Mouse (Mus musculus) adrenal gland, adult (tissue): ENCODE results near the gene Prr12.
"Not testable (repeated sequence)": the region's sequence is repeated elsewhere in the genome, so short reads cannot be mapped to it uniquely, and the experiment has no call there.

ENCODE experiments used
- DNase-seq, 2 experiments: peaks; one replicate each; pipeline ENCODE4 v3.0.0; 2022 to 2023; ENCODE audit warnings: low spot score in 1 of 2; ENCODE audit not compliant: inconsistent age in 2 of 2

Prr12 gene

DNA sequence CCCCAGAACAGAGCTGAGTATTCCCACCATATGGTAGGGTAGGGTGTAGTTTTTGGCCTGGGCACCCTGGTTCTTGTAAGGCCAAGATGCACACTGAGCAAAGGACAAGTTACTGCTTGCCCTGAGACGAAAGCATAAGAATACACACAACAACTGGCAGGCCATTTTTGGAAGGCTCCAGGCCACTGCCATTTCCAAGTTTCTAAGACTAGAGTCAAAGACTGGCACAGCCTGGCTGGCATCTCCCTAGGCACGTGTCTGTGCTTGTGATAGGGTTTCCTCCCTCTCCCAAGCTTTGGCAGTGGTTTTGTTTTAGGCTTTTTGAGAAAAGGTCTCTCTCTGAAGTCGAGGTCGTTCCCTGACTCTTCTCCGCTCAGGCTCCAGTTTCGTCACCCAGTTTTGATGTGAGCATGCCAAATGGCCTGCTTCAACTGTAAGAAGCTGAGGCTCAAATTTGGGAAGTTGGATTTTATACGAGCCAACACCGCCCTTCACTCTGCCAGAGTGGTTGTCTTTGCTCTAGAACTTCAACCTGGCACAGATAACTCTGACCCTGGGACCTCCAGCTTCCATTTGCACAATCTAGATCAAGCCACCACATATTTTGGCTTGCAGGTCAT, 27.0 kb downstream of the Prr12 start:
- DNase-seq, result peak; percentile 76 to 91

DNA sequence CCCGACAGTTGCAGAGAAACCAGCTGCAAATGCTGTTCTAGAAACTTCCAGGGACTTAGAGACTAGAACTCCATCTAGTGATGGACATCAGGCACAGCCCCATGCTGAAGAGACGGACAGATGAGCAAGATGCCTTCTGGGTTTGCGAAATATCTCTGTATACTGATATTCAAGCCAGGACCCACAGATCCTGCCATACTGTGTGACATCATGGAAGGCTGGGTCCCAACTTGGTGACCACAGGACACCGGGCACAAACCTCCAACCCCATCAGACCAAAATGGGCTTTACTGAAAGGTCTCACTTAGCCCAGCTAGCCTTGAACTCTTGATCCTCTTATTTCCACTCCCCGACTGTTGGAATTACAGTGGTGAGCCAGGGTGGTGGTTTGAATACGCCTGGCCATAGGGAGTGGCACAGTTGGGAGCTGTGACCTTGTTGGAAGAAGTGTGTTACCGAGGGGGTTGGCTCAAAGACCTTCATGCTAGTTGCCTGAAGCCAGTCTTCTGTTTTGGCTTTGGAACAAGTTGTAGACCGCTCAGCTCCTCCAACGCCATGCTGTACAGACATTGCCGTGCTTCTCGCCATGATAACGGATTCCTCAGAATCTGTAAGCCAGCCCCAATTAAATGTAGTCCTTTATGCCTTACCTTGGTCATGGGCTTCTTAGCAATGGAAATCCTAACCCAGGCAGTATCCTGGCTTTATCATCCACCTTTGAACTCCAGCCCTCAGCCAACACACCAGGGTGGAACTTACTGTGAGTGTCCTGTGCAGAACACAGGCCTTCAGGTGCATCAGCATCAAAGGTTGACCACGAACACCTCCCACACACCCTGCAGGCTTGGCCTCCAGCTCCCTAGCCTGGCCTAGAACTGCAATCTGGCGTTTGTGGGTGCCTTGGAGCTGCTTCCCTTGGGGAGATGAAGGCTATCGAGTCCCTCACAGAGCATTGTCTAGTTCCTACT, 28.1 kb downstream of the Prr12 start:
- peak in 1 of 2 experiments; percentile 74 for DNase-seq

GRCm38 (mm10) chr7:45023711-45024110, 29.0 kb downstream of the Prr12 start:
- not testable (repeated sequence) for DNase-seq

GRCm38 (mm10) chr7:45020225-45020624, 32.5 kb downstream of the Prr12 start:
- DNase-seq, result peak in 1 of 2 experiments; percentile 50

DNA sequence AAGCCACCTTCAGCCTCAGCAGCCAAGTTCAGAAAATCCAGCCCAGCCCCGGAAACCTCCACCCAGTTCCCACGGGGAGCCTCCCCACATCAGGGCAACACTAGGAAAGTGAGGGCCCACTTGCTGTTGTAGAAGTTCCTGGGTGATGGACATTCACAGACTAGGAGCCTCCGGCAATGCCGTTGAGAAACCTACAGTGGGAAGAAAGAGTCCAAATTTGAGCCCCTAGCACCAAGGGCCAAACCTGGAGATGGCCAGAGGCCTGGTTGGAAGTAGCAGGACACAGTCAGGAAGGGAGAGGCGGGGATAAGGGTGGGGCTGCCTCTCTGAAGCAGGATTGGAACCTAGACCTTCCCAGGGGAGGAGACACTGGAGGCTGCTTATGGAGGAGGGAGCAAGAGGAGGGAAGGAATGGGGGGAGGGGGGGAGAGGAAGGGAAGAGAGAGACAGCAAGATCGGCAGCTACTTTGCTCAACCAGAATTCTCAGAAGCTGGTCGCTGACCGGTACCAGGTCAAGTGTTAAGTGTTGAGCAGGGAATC, 33.6 kb downstream of the Prr12 start:
- DNase-seq, result peak; percentile 81 to 90

DNA sequence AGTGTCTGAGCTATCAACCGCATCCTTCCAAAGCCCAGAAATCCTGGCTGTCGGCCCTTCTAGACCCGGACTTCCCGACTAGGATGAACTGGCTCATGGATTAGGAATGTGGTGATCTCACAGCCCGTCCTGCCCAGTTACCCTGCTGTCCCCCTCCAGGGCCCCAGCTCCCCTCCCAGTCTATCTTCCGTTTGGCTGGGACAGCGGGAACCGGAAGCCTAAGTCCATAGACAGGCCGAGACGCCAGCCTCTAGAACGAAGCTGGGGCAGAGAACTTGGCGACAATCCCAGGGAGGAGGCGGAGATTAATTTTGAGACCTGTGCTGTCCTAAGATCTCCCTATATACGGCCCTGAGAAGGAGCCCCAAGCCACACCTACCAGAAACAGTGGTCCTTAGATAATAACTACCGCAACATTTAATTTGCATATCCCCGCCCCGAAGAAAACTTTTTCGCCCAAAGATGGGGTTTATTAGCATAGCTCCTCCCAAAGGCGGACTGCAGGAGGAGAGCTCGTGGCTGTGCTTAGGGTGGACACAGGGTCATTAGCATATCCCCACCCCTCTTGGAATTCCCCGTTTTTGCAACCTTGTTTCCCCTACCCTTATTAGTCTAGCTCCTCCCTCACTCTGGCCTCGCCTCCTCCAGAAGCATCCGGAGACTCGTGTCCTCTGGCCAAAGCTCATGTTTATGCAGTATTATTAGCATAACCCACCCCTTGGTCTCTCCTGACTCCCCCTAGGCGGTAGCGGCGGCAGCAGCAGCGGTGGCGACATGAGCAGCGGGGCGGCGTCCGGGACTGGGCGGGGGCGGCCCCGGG, 35.2 kb downstream of the Prr12 start, which contains the start of gene Rras:
Gene Rras, plus strand, starts transcription at position 720 of the 820 bp plus-strand sequence.
- DNase-seq, result peak; percentile 96 to 98

DNA sequence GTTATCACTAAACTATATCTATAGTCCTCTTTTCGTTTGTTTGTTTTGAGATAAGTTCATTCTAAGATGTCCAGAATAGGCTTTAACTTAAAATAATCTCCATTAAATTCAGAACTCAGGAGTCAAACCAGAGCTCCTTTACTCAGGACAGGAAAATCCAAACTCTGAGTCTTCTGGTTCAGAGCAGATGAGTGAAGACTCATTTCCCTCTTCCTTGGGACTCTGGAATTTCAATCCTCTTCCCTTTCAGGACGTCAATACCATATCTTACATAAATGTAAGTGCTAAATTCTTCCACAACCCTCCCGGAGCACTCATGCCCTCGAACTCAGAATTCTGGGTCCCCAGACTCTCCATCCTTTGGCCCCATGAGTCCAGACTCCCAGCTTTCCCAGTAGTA, 35.9 kb downstream of the Prr12 start:
- DNase-seq, result no peak

GRCm38 (mm10) chr7:45015957-45016612, 36.6 kb downstream of the Prr12 start, which contains the start of gene Scaf1:
Gene Scaf1, minus strand, starts transcription at chr7:45016363.
- DNase-seq, result peak; percentile 100

GRCm38 (mm10) chr7:45015344-45015956, 37.2 kb downstream of the Prr12 start:
- DNase-seq, result no peak

DNA sequence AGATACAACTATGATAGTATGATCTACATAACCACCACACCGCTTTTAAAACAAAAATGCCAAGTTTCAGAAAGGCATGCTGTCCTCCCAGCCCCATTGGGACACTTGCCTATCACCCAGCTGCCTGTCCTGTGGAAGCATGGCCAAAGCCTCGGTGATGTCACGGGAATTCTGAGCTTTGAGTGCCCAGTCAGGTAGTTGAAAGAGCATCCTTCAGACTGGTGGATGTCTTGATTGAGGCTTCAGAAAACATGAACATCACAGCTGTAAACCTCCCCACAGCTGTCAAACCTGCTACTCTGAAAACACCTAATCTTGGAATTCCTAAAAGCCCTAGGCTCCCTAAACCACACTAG, 38.6 kb downstream of the Prr12 start:
- no peak for DNase-seq

DNA sequence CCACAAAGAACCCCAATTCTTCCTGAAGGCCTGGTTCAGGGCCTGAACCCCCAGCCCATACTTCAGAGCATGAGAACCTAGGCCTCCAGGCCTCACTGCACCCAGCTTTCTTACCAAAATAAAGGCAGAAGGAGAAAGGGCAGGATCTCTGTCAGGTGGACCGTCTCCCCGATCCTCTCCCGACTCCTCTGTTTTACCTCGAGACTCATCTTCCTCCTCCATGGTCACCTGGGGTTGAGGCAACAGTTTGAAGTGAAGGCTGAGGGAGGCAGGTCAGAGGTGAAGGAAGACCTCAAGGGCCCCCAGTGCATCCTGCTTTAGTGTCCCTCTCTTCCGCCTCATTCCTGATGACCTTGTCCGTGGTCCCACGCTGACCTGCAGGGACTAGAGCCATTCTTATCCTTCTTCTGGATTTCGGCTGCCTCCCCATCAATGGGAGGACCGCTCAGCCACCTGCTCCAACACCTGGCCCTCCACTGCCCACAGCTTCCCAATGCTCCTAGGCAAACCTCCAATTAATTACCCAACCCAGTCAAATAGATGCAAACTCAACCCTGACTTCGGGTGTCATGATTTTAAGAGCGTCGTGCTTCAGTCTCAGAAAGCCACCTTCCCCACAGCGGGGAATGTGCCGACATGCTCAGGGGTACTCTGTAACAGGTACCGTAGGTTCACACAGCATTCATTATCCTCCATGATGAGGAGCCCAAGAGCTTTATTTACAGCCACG, 39.1 kb downstream of the Prr12 start:
- DNase-seq, result no peak

DNA sequence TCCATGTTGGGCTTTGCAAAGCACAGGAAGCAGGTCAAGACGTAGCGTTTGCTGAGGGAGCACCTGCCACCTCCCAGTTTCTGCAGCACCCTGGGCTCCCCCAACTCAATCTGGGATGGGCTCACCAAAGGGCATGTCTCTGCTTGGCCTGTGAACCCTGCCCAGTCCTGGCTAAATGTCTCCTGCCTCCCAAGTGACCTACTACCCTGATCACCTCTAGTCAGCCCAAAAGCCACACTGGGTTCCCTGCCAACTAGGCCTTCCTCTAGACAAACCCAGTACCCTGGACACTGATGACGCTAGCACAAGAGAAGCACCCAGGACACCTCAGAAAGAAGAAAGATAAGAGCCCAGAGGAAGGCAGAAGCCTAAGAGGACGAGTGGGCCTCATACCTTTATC, 39.9 kb downstream of the Prr12 start:
- DNase-seq, result peak in 1 of 2 experiments; percentile 54

DNA sequence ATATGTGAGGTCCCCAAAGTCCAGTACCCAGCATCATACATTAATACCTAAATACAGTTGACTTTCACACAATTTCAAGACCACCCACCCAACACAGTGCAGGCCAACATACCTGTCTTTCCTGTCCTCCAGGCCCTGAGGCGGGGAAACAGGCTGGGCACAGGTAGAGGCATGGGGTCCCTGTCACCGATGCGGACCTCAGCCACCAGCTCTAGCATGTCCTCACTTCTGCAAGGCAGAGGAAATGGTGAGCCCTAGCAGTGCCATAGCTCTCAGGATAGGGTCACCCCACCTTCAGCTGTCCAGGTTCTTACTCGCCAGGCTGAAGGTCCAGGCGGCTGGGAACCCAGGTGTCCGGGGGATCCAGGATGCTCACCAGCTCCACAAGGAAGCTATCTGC, 40.7 kb downstream of the Prr12 start:
- no peak for DNase-seq

DNA sequence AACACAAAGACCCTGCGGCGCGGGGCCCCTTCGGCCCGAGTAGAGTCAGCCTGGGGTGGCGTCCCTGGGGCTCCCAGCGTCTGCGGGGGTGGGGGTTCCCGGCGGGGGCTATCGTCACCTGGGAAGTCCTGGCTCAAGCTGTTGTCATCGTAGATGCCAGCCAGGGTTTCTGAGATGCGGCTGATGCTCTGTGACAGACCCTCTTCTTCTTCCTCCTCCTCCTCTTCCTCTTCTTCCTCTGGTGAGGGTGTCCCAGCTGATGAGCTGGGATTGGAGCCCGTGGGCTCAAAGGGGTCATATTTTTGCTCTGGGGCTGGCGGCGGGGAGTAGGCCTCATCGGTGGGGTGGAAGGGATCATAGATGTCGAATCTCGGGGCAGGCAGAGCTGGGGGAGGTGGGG, 44.3 kb downstream of the Prr12 start:
- DNase-seq, result no peak

DNA sequence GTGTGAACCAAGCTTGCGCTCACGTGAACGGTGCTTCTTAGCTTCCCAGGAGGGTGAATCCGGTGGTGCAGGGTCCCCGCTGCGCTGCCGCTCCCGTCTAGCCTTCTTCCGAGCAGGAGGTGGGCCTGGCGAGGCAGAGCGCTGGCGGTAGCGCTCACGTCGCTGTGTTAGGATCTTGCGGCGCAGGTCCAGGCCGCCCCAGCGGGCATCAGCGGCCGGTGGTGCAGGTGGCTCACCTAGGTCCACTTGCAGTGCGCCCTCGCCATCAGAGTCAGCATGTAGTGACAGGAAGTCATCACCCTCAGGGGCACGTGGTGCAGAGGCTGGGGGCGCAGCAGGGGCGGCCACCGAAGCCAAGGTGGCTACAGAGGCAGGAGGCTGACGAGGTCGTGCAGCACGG, 44.8 kb downstream of the Prr12 start:
- DNase-seq, result no peak

- no peak for DNase-seq
Measured at GRCm38 (mm10) chr7:45007141-45007540, 45.5 kb downstream of the Prr12 start.

GRCm38 (mm10) chr7:45006503-45006902, 46.2 kb downstream of the Prr12 start:
- no peak for DNase-seq

DNA sequence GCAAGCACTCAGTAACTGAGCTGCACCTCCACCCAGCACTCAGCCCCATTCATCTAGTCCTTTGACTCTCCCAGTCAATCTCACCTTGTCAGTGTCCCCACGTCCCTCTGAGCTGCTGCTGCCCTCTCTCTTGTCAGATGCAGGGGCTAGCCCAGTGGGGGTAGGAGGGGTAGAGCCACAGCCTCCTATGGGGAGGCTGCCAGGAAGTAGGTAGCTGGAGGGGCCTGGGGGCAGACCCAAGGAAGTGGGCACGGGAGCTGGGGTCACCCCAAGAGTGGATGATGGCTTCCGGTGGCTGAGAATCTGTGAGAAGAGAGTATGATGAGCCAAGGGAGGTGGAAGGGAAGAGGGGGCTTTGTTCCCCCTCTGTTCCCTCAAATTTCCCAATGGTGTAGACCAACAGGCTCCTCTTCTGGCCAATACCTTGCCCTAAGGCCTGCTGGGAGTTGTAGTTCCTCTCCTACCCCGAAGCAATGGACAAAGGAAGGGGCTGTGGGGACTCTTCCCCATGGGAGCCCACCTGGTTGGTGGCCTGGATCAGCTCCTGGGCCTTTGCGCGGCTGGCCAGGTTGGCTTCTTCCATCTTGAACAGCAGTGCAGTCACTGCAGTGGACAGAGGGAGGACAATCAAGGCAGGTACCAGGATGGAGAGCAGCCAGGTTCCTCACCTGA, 47.2 kb downstream of the Prr12 start:
- no peak for DNase-seq

GRCm38 (mm10) chr7:45004546-45004945, 48.1 kb downstream of the Prr12 start:
- no peak for DNase-seq
